Mouse (Mus musculus) gastrocnemius, postnatal 25 days (tissue): ENCODE data around the gene Fgfr2. TPM values are rescaled to one million over a fixed set of nuclear protein-coding genes. Genes with fewer than 3 reads are reported as not detected.
A peak's percentile ranks its signal among the peaks of the same experiment; 100 is the strongest.
"Not testable (repeated sequence)": the region's sequence is repeated elsewhere in the genome, so short reads cannot be mapped to it uniquely, and the experiment has no call there.

ENCODE experiments used
- DNase-seq: peaks from one replicate; pipeline ENCODE4 v3.0.0; 2022
- total RNA-seq, 2 experiments: library from RNA; stranded (reverse); gene quantifications; 1 replicate in 1 of 2; 2 replicates in 1 of 2; pipeline ENCODE4 v1.2.3; 2021

Fgfr2 gene
- total RNA-seq, 2 experiments from 2014 or later, result 0.33 to 0.96 TPM

GRCm38 (mm10) chr7:132572738-132573137 is 550.4 kb downstream of the Fgfr2 start:
- DNase-seq, result no peak

- no peak for DNase-seq
These were observed 551.7 kb downstream of the Fgfr2 start for GRCm38 (mm10) chr7:132571481-132571880.

- no peak for DNase-seq
These were observed 553.1 kb downstream of the Fgfr2 start for GRCm38 (mm10) chr7:132570071-132570470.

- DNase-seq, result no peak
These were observed 554.3 kb downstream of the Fgfr2 start for GRCm38 (mm10) chr7:132568817-132569216.

- DNase-seq, result no peak
These were observed 557.3 kb downstream of the Fgfr2 start for GRCm38 (mm10) chr7:132565831-132566230.

GRCm38 (mm10) chr7:132559138-132559766 is 563.9 kb downstream of the Fgfr2 start:
- no peak for DNase-seq

- DNase-seq, result no peak
These were observed 564.9 kb downstream of the Fgfr2 start for GRCm38 (mm10) chr7:132558141-132558736.

GRCm38 (mm10) chr7:132556575-132556974 is 566.6 kb downstream of the Fgfr2 start:
- peak; percentile 52 for DNase-seq

- DNase-seq, result no peak
These were observed 567.2 kb downstream of the Fgfr2 start for GRCm38 (mm10) chr7:132555911-132556310.

- DNase-seq, result no peak
These were observed 569.1 kb downstream of the Fgfr2 start for GRCm38 (mm10) chr7:132554091-132554490.

- peak; percentile 92 for DNase-seq
These were observed 571.6 kb downstream of the Fgfr2 start for GRCm38 (mm10) chr7:132551351-132552126.

GRCm38 (mm10) chr7:132547126-132547525 is 576.0 kb downstream of the Fgfr2 start:
- DNase-seq, result no peak

- no peak for DNase-seq
These were observed 580.7 kb downstream of the Fgfr2 start for GRCm38 (mm10) chr7:132542427-132542826.

- no peak for DNase-seq
These were observed 581.6 kb downstream of the Fgfr2 start for GRCm38 (mm10) chr7:132541566-132541965.

GRCm38 (mm10) chr7:132540597-132540996 is 582.6 kb downstream of the Fgfr2 start:
- no peak for DNase-seq

- DNase-seq, result no peak
These were observed 593.9 kb downstream of the Fgfr2 start for GRCm38 (mm10) chr7:132529206-132529605.

- no peak for DNase-seq
These were observed 609.6 kb downstream of the Fgfr2 start for GRCm38 (mm10) chr7:132513419-132513982.

- DNase-seq, result no peak
These were observed 614.0 kb downstream of the Fgfr2 start for GRCm38 (mm10) chr7:132509110-132509509.

GRCm38 (mm10) chr7:132507361-132507760 is 615.8 kb downstream of the Fgfr2 start:
- no peak for DNase-seq

GRCm38 (mm10) chr7:132506226-132506625 is 616.9 kb downstream of the Fgfr2 start:
- DNase-seq, result no peak

- DNase-seq, result not testable (repeated sequence)
These were observed 620.7 kb downstream of the Fgfr2 start for GRCm38 (mm10) chr7:132502445-132502844.

- no peak for DNase-seq
These were observed 626.0 kb downstream of the Fgfr2 start for GRCm38 (mm10) chr7:132497142-132497541.

GRCm38 (mm10) chr7:132494263-132494662 is 628.9 kb downstream of the Fgfr2 start:
- DNase-seq, result no peak
